18 mouse cellular contexts compared by ENCODE assay signal in genomic region chr14:32970700-32971099, GRCm38 (mm10). TPM values are rescaled to one million over a fixed set of nuclear protein-coding genes. Genes with fewer than 3 reads are reported as not detected.
"Had no signal": no experiment of that assay in that cellular context is flagged by ENCODE, and none has a peak within 500 bp of the region (broad histone marks: within the 10 kb centered on the region; RNA-seq: fewer than 3 reads in every experiment).

No protein-coding gene starts in this region.

- H3K9ac ChIP-seq: intestine, embryonic 15.5 days; midbrain, embryonic 15.5 days; neural tube, embryonic 12.5 days had no signal

- H3K27ac ChIP-seq: intestine, embryonic 15.5 days; layer of hippocampus, adult 2 months; limb, embryonic 10.5 days; macrophage; midbrain, embryonic 15.5 days; neural tube, embryonic 12.5 days had no signal

- ATAC-seq: intestine, embryonic 15.5 days; midbrain, embryonic 15.5 days had no signal

- DNase-seq: kidney, adult 18-20 months; kidney, postnatal 10 days; kidney, postnatal 4 days; lung, adult 2 months; lung, postnatal 14 days; retina, postnatal 1 day; right cerebral cortex, postnatal 4 days; spleen, adult 18-20 months; thymus, adult 18-20 months; thymus, postnatal 25 days had no signal

- H3K4me1 ChIP-seq: intestine, embryonic 15.5 days; limb, embryonic 10.5 days; midbrain, embryonic 15.5 days; neural tube, embryonic 12.5 days had no signal

- H3K9me3 ChIP-seq: intestine, embryonic 15.5 days; limb, embryonic 10.5 days; megakaryocyte, embryonic 14.5 days; midbrain, embryonic 15.5 days; neural tube, embryonic 12.5 days had no signal

- H3K36me3 ChIP-seq: intestine, embryonic 15.5 days; limb, embryonic 10.5 days; midbrain, embryonic 15.5 days; neural tube, embryonic 12.5 days had no signal

- H3K4me3 ChIP-seq: intestine, embryonic 15.5 days; layer of hippocampus, adult 2 months; limb, embryonic 10.5 days; megakaryocyte, embryonic 14.5 days; midbrain, embryonic 15.5 days; neural tube, embryonic 12.5 days had no signal

- H3K4me2 ChIP-seq: intestine, embryonic 15.5 days; midbrain, embryonic 11.5 days; midbrain, embryonic 15.5 days; neural tube, embryonic 12.5 days had no signal

- H3K27me3 ChIP-seq: intestine, embryonic 15.5 days; megakaryocyte, embryonic 14.5 days; midbrain, embryonic 15.5 days; neural tube, embryonic 12.5 days had no signal

RNA-seq across cellular contexts. Expression of gene Lrrc18, which starts 20.5 kb away (rescaled TPM):
- polyA plus RNA-seq: macrophage had no signal
